Mouse (Mus musculus) testis, adult 2 months (tissue): ENCODE data around the gene Naip5.

Experiments
- CTCF ChIP-seq: fragments of 200-500 bp; IDR thresholded peaks from 2 replicates; pipeline ENCODE4 v1.5.1; 2012; ENCODE audit warnings: low read depth, mild to moderate bottlenecking, inconsistent platforms, low read length, moderate library complexity; ENCODE audit not compliant: control insufficient read depth, insufficient read depth, insufficient replicate concordance
- POLR2A ChIP-seq: fragments of 200-500 bp; IDR thresholded peaks from 2 replicates; pipeline ENCODE4 v1.6.1; 2012; ENCODE audit warnings: low read depth, mild to moderate bottlenecking, inconsistent platforms, low read length, moderate library complexity; ENCODE audit not compliant: control insufficient read depth

DNA sequence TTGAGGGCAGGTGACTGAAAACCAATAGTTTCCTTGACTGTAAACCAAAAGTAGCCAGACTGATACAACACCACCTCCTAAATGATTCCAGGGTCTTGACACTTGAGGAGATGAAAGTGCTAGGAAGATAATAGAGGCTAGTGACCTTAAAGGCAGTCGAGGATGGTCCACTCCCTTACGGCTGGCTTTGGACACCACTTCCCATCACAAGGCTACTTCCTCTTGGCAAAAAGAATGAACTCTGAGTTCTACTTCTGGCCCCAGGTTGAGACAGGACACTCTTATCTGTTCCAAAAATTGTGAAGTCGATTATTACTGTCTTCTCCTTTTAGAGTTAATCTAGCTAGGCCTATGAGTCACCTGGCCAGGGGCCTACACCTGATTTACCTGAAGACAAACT is 50.7 kb downstream of the Naip5 start:
- TF ChIP-seq POLR2A: no peak
- no peak for TF ChIP-seq CTCF
